In the genomic region with DNA sequence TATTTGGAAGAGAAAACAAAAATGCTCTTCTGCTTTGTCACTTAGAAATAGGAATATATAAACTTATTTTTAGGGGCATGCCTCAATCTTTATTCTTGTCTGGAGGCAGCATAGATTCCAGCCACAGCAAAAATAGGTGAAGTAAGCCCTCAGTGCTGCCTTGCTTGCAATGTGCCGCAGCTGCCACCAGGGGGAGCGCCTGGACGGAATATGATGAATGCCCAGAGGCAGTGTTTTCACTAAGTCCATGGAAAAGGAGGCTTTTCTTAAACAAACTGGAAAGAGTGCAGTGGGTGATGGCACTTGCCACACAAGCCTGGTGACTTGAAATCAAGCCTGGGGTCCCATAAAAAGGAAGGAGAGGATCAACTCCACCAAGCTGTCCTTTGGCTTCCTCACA, we compare ENCODE assay signal across 9 mouse cellular contexts. TPM values are rescaled to one million over a fixed set of nuclear protein-coding genes. Genes with fewer than 3 reads are reported as not detected.
A peak's percentile ranks its signal among the peaks of the same experiment; 100 is the strongest.
DNase-seq lines count a peak whose midpoint lies in the region; ATAC-seq and TF ChIP-seq lines count a peak whose summit lies in the region.
"Had no signal": no experiment of that assay in that cellular context is flagged by ENCODE, and none has a peak within 500 bp of the region (broad histone marks: within the 10 kb centered on the region; RNA-seq: fewer than 3 reads in every experiment).

No protein-coding gene starts in this region.

- 0% methylated on average over 3 of the region's 3 CpGs for WGBS in intestine, postnatal 0 days
- 0% methylated on average over 3 of the region's 3 CpGs for WGBS in intestine, embryonic 15.5 days
- 0% methylated on average over 3 of the region's 3 CpGs for WGBS in bone marrow, adult 2 months
- WGBS in limb, embryonic 10.5 days = 0% methylated on average over 3 of the region's 3 CpGs

- H3K27ac ChIP-seq in intestine, postnatal 0 days (ENCODE audit: low read depth, low read length) = no peak overlapping the region
- no peak overlapping the region for H3K27ac ChIP-seq in intestine, embryonic 15.5 days
- no peak overlapping the region for H3K27ac ChIP-seq in bone marrow, adult 2 months (ENCODE audit: control insufficient read depth, insufficient read depth, low read depth, low read length, poor library complexity)
- H3K27ac ChIP-seq in limb, embryonic 10.5 days = no peak overlapping the region

- no peak for TF ChIP-seq POLR2A in bone marrow, adult 2 months (IDR thresholded peaks at IDR 0.05; ENCODE audit: borderline replicate concordance, control insufficient read depth, low read depth, low read length)

- no peak overlapping the region for H3K9ac ChIP-seq in intestine, postnatal 0 days (ENCODE audit: low read depth, low read length)
- no peak overlapping the region for H3K9ac ChIP-seq in intestine, embryonic 15.5 days

- H3K9me3 ChIP-seq in intestine, postnatal 0 days (ENCODE audit: control insufficient read depth) = no peaks in the 10 kb centered on the region
- no peaks in the 10 kb centered on the region for H3K9me3 ChIP-seq in intestine, embryonic 15.5 days
- H3K9me3 ChIP-seq in limb, embryonic 10.5 days (replicated peaks) = no peaks in the 10 kb centered on the region

- peak; percentile 97 for TF ChIP-seq CTCF in intestine, postnatal 0 days (IDR thresholded peaks at IDR 0.05; ENCODE audit: low read depth)
- TF ChIP-seq CTCF in bone marrow, adult 2 months (IDR thresholded peaks at IDR 0.05; ENCODE audit: control insufficient read depth, insufficient read depth, low read length) = peak; percentile 96

- H3K4me2 ChIP-seq in intestine, postnatal 0 days (replicated peaks; ENCODE audit: low read depth) = no peak overlapping the region
- no peak overlapping the region for H3K4me2 ChIP-seq in intestine, embryonic 15.5 days (replicated peaks)

- no peaks in the 10 kb centered on the region for H3K4me1 ChIP-seq in intestine, postnatal 0 days (replicated peaks; ENCODE audit: control insufficient read depth, insufficient read depth, low read length)
- no peaks in the 10 kb centered on the region for H3K4me1 ChIP-seq in intestine, embryonic 15.5 days (replicated peaks)
- H3K4me1 ChIP-seq in bone marrow, adult 2 months (ENCODE audit: control insufficient read depth, insufficient read depth, low read length) = no peaks in the 10 kb centered on the region
- H3K4me1 ChIP-seq in limb, embryonic 10.5 days = 0 out of 2 replicates have a peak, but pooled peaks cover under 1% of the 10 kb centered on the region

- DNase-seq in induced T-regulatory cell, adult 2 months (ENCODE audit: low read depth) = peak; percentile 86
- peak; percentile 93 for DNase-seq in limb, embryonic 10.5 days (ENCODE audit: low spot score)
- DNase-seq in ovary, postnatal 14 days (ENCODE audit: low spot score) = peak; percentile 93
- DNase-seq in thymus, postnatal 14 days = peak; percentile 89

- ATAC-seq in intestine, postnatal 0 days = no peak
- ATAC-seq in intestine, embryonic 15.5 days = no peak
- peak; percentile 76 for ATAC-seq in erythroid progenitor cell, adult 5-6 weeks (replicated peaks; ENCODE audit: low FRiP score, poor library complexity, severe bottlenecking)

- H3K27me3 ChIP-seq in intestine, postnatal 0 days (replicated peaks; ENCODE audit: control insufficient read depth, insufficient read depth, low read length) = no peaks in the 10 kb centered on the region
- no peaks in the 10 kb centered on the region for H3K27me3 ChIP-seq in intestine, embryonic 15.5 days (replicated peaks)
- H3K27me3 ChIP-seq in limb, embryonic 10.5 days (ENCODE audit: low read depth, poor library complexity, severe bottlenecking) = no peaks in the 10 kb centered on the region

- H3K36me3 ChIP-seq in intestine, postnatal 0 days (ENCODE audit: control insufficient read depth, insufficient read depth) = peaks cover 21% of the 10 kb centered on the region; the same call in 1 of the 2 replicates
- H3K36me3 ChIP-seq in intestine, embryonic 15.5 days = 0 out of 2 replicates have a peak, but pooled peaks cover 2% of the 10 kb centered on the region
- H3K36me3 ChIP-seq in limb, embryonic 10.5 days = peaks cover 29% of the 10 kb centered on the region; the same call in 1 of the 2 replicates

- no peak overlapping the region for H3K4me3 ChIP-seq in intestine, postnatal 0 days (ENCODE audit: low read depth, low read length)
- H3K4me3 ChIP-seq in intestine, embryonic 15.5 days (replicated peaks) = no peak overlapping the region
- no peak overlapping the region for H3K4me3 ChIP-seq in bone marrow, adult 2 months (replicated peaks; ENCODE audit: control insufficient read depth, low read depth, low read length)
- H3K4me3 ChIP-seq in limb, embryonic 10.5 days = no peak overlapping the region
- H3K4me3 ChIP-seq: erythroblast, embryonic 14.5 days had no signal

RNA-seq across cellular contexts. Expression of gene Tmem222, which starts 32.4 kb away (rescaled TPM):
- polyA plus RNA-seq in intestine, postnatal 0 days (2015; fragmentation: Nextera tagmentation; extraction: Ambion mirVana) = 52.1 and 52.8 TPM in 2 replicates
- polyA plus RNA-seq in intestine, embryonic 15.5 days (2015; fragmentation: Nextera tagmentation; extraction: Ambion mirVana) = 68.7 and 72.2 TPM in 2 replicates
- polyA plus RNA-seq in bone marrow, adult 2 months (2011; ENCODE audit: insufficient read depth, insufficient read length, low replicate concordance, missing spikeins) = 32.6 and 38.4 TPM in 2 replicates
- total RNA-seq in erythroid progenitor cell, adult 5-6 weeks (2015; ENCODE audit: low replicate concordance) = 5.0 and 10.1 TPM in 2 replicates
- 9.8 and 11.3 TPM in 2 replicates for total RNA-seq in erythroid progenitor cell, adult 5-6 weeks (2017; ENCODE audit: low replicate concordance)
- polyA plus RNA-seq in limb, embryonic 10.5 days (2016; fragmentation: Nextera tagmentation; extraction: Ambion mirVana) = 93.7 and 98.5 TPM in 2 replicates

RNA-seq across cellular contexts. Expression of gene Wdtc1, which starts 43.3 kb away (rescaled TPM):
- polyA plus RNA-seq in intestine, postnatal 0 days (2015; fragmentation: Nextera tagmentation; extraction: Ambion mirVana) = 7.2 and 8.2 TPM in 2 replicates
- polyA plus RNA-seq in intestine, embryonic 15.5 days (2015; fragmentation: Nextera tagmentation; extraction: Ambion mirVana) = 13.9 and 17.0 TPM in 2 replicates
- polyA plus RNA-seq in bone marrow, adult 2 months (2011; ENCODE audit: insufficient read depth, insufficient read length, low replicate concordance, missing spikeins) = 9.5 and 14.6 TPM in 2 replicates
- 16.2 and 28.5 TPM in 2 replicates for total RNA-seq in erythroid progenitor cell, adult 5-6 weeks (2015; ENCODE audit: low replicate concordance)
- 9.0 and 10.1 TPM in 2 replicates for total RNA-seq in erythroid progenitor cell, adult 5-6 weeks (2017; ENCODE audit: low replicate concordance)
- polyA plus RNA-seq in limb, embryonic 10.5 days (2016; fragmentation: Nextera tagmentation; extraction: Ambion mirVana) = 14.3 and 15.5 TPM in 2 replicates

RNA-seq across cellular contexts. Expression of gene Sytl1, which starts 47.0 kb away (rescaled TPM):
- 1.6 and 1.8 TPM in 2 replicates for polyA plus RNA-seq in intestine, postnatal 0 days (2015; fragmentation: Nextera tagmentation; extraction: Ambion mirVana)
- 2.7 and 3.0 TPM in 2 replicates for polyA plus RNA-seq in intestine, embryonic 15.5 days (2015; fragmentation: Nextera tagmentation; extraction: Ambion mirVana)
- polyA plus RNA-seq in bone marrow, adult 2 months (2011; ENCODE audit: insufficient read depth, insufficient read length, low replicate concordance, missing spikeins) = 3.1 and 3.2 TPM in 2 replicates
- 0.84 TPM in 1 of 2 replicates, not detected in the other for total RNA-seq in erythroid progenitor cell, adult 5-6 weeks (2015; ENCODE audit: low replicate concordance)
- 1.8 TPM in 1 of 2 replicates, not detected in the other for total RNA-seq in erythroid progenitor cell, adult 5-6 weeks (2017; ENCODE audit: low replicate concordance)
- 2.0 and 2.5 TPM in 2 replicates for polyA plus RNA-seq in limb, embryonic 10.5 days (2016; fragmentation: Nextera tagmentation; extraction: Ambion mirVana)

RNA-seq across cellular contexts. Expression of gene Slc9a1, which starts 59.6 kb away (rescaled TPM):
- polyA plus RNA-seq in intestine, postnatal 0 days (2015; fragmentation: Nextera tagmentation; extraction: Ambion mirVana) = 5.7 and 6.1 TPM in 2 replicates
- 8.5 and 9.3 TPM in 2 replicates for polyA plus RNA-seq in intestine, embryonic 15.5 days (2015; fragmentation: Nextera tagmentation; extraction: Ambion mirVana)
- 16.6 and 31.3 TPM in 2 replicates for polyA plus RNA-seq in bone marrow, adult 2 months (2011; ENCODE audit: insufficient read depth, insufficient read length, low replicate concordance, missing spikeins)
- total RNA-seq in erythroid progenitor cell, adult 5-6 weeks (2015; ENCODE audit: low replicate concordance) = 15.9 and 18.4 TPM in 2 replicates
- total RNA-seq in erythroid progenitor cell, adult 5-6 weeks (2017; ENCODE audit: low replicate concordance) = 13.5 and 13.7 TPM in 2 replicates
- 8.7 and 9.0 TPM in 2 replicates for polyA plus RNA-seq in limb, embryonic 10.5 days (2016; fragmentation: Nextera tagmentation; extraction: Ambion mirVana)
